Mouse (Mus musculus): ENCODE data around the gene Nudt1. TPM values are rescaled to one million over a fixed set of nuclear protein-coding genes. Genes with fewer than 3 reads are reported as not detected.

The Nudt1 gene
- 10 to 100 TPM in 1 of 2 experiments, 1 to 10 TPM in 1; 9.2 to 10.3 TPM for total RNA-seq (2023)

DNA sequence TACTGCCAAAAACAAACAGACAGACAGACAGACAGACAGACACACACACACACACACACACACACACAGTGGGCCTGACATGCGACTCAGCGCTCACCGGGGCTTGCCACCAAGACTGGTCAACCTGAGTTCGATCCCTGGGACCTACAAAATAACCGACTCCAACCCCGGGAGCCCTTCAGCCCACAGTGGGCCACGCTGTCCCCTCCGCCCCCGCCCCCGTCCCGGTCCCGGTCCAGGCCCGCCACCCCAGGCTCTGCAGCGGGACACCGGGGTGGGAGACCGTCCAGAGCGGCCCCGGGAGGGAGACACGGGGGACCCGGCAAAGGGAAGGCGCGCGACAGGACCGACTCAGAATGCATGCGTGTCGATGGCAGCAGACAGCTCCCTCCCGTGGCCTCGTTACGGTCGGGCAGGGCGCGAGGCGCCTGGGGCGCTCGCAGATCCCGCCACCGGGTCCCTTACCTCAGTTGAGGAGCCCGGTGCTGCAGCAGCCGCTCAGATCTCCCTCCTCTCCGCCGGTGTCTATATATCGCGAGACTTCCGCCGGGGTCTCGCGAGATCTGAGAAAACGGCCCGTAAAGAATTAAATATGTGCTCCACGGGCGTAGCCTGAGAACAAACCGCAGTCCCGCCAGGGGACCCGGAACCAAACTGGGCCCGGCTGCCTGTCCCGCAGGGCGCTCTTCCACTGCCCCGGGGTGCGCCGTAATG is at the start of gene Nudt1, which contains the start of gene Mad1l1:
Nudt1 (plus strand) TSS at position 615 of the 714 bp plus-strand sequence.
Mad1l1 (minus strand) TSS at position 511 of the 714 bp plus-strand sequence.

DNA sequence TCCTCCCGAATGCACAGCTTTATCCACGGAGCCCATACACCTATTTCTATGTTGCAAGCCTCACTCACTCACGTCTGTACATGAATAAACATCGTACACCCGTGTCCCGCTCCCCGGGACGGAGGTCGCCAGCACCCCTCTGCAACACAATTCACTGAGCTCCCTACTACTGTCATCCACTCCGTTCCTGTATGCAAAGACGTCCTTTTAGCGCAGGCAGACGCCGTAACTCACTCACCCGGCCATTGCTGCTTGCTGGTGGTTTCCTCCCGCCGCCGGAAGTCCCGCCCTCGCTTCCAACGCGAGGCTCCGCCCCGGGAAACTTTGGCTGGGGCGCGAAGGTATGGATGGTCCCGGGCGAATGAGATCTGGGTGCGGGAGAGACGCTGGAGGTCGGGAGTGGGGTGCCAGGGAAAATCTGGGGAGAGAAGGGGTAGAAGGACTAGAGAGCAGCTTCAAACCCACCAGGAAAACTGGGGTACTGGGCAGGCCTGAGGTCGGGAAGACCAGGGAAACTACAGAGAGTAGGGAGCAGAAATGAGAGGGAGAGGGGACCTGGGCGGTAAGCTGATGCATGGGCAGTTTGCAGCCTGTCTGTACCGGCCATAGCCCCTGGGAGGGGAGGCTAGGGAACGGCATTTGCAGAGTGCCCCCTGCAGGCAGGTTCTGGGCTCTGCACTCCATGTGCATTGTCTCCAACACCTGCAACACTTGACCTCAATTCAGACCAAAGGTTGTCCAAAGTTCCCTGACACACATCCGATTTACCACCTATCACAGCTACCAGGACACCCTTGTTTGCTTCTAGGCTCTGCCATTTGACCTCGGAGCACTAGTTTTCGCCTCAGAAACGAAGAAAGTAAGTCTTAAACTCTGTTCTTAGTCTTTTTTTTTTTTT is 10.4 kb downstream of the Nudt1 start, which contains the start of gene Mrm2:
Mrm2 (minus strand) TSS at position 284 of the 898 bp plus-strand sequence.

Other genes with a start within 250 kb of the Nudt1 start
- gene Mad1l1, start 104 bp upstream of the Nudt1 start, total RNA-seq (2023) = 10 to 100 TPM; 31.2 to 41.5 TPM
- gene Mrm2, start 10.2 kb downstream of the Nudt1 start, total RNA-seq (2023) = 1 to 10 TPM; 5.0 to 6.0 TPM
- gene Snx8, start 67.6 kb downstream of the Nudt1 start, total RNA-seq (2023) = 1 to 10 TPM; 5.4 to 7.1 TPM
- gene Eif3b, start 97.7 kb downstream of the Nudt1 start, total RNA-seq (2023) = 100 to 1,000 TPM; 129 to 131 TPM
- not detected for gene Gm4869, start 124.0 kb downstream of the Nudt1 start, total RNA-seq (2023)
- 10 to 100 TPM; 14.2 to 14.7 TPM for gene Chst12, start 183.9 kb downstream of the Nudt1 start, total RNA-seq (2023)
- 1 to 10 TPM; 1.7 TPM for gene Grifin, start 243.4 kb downstream of the Nudt1 start, total RNA-seq (2023)

Data from T-cell, adult 66 days (primary cell).